ENCODE assay signal across 1 mouse cellular context in genomic region chr19:8818301-8818798, GRCm38 (mm10).
TF ChIP-seq lines count a peak whose summit lies in the region.

No protein-coding gene starts in this region.

TF ChIP-seq in MEL, 35 proteins besides CTCF, POLR2A, EP300 and RAD21:
- TF ChIP-seq TCF12 (IDR thresholded peaks at IDR 0.05; ENCODE audit: low read depth, low read length): no peak
- TF ChIP-seq MEF2A (IDR thresholded peaks at IDR 0.05; ENCODE audit: extremely low read depth, insufficient replicate concordance, low read depth, low read length, poor library complexity, severe bottlenecking): no peak
- TF ChIP-seq SIN3A (IDR thresholded peaks at IDR 0.05; ENCODE audit: low read length): no peak
- TF ChIP-seq ZMIZ1 (IDR thresholded peaks at IDR 0.05; ENCODE audit: low read depth, low read length): peak; percentile 23; the same call in 1 of the 2 replicates
